8 mouse cellular contexts compared by ENCODE assay signal in genomic region chr3:107101456-107101786, GRCm38 (mm10). TPM values are rescaled to one million over a fixed set of nuclear protein-coding genes. Genes with fewer than 3 reads are reported as not detected.
A peak's percentile ranks its signal among the peaks of the same experiment; 100 is the strongest.
DNase-seq lines count a peak whose midpoint lies in the region; ATAC-seq and TF ChIP-seq lines count a peak whose summit lies in the region.

No protein-coding gene starts in this region.

- no peaks in the 10 kb centered on the region; the same call in 1 of the 2 replicates for H3K27me3 ChIP-seq in kidney, adult 2 months (replicated peaks; ENCODE audit: control insufficient read depth, insufficient read depth, low read length)
- H3K27me3 ChIP-seq in ES-Bruce4 (ENCODE audit: control insufficient read depth, insufficient read depth, low read length, poor library complexity, severe bottlenecking), result peaks cover 14% of the 10 kb centered on the region
- H3K27me3 ChIP-seq in hindbrain, embryonic 12.5 days, result peaks cover 45% of the 10 kb centered on the region
- peaks cover 59% of the 10 kb centered on the region for H3K27me3 ChIP-seq in liver, embryonic 15.5 days

- H3K9ac ChIP-seq in ES-Bruce4 (ENCODE audit: low read depth, poor library complexity, severe bottlenecking), result 0 out of 2 replicates have a peak overlapping the region, but pooled peaks have one; percentile 12
- peak overlapping the region; percentile 71 for H3K9ac ChIP-seq in hindbrain, embryonic 12.5 days
- H3K9ac ChIP-seq in liver, embryonic 15.5 days, result no peak overlapping the region

- ATAC-seq in hindbrain, embryonic 12.5 days (ENCODE audit: low FRiP score), result peak; percentile 57
- ATAC-seq in liver, embryonic 15.5 days (ENCODE audit: insufficient read depth), result no peak
- no peak for ATAC-seq in activated CD4-positive, CD25-positive, alpha-beta regulatory T cell, adult 4 months

- no peaks in the 10 kb centered on the region for H3K4me1 ChIP-seq in kidney, adult 2 months (ENCODE audit: control insufficient read depth, insufficient read depth, low read length)
- no peaks in the 10 kb centered on the region for H3K4me1 ChIP-seq in ES-Bruce4 (ENCODE audit: control insufficient read depth, insufficient read depth, low read length)
- H3K4me1 ChIP-seq in hindbrain, embryonic 12.5 days, result peaks cover 9% of the 10 kb centered on the region
- H3K4me1 ChIP-seq in liver, embryonic 15.5 days (replicated peaks), result no peaks in the 10 kb centered on the region

- no peak for DNase-seq in kidney, adult 2 months
- no peak for DNase-seq in kidney, adult 8-10 months
- peak; percentile 74 to 88 for DNase-seq in cerebellum, postnatal 14 days
- DNase-seq in gastrocnemius, adult 8-10 months (ENCODE audit: low spot score in 2 of 2), result no peak

- H3K9me3 ChIP-seq in ES-Bruce4 (replicated peaks; ENCODE audit: control insufficient read depth, insufficient read depth, low read length, poor library complexity, severe bottlenecking), result no peaks in the 10 kb centered on the region
- H3K9me3 ChIP-seq in hindbrain, embryonic 12.5 days (replicated peaks), result no peaks in the 10 kb centered on the region
- H3K9me3 ChIP-seq in liver, embryonic 15.5 days (replicated peaks), result no peaks in the 10 kb centered on the region

- no peak for TF ChIP-seq EP300 in ES-Bruce4 (IDR thresholded peaks at IDR 0.05; ENCODE audit: insufficient read depth, low read depth, low read length)

- H3K36me3 ChIP-seq in kidney, adult 2 months (ENCODE audit: control insufficient read depth, insufficient read depth, low read length), result no peaks in the 10 kb centered on the region
- H3K36me3 ChIP-seq in ES-Bruce4 (ENCODE audit: control insufficient read depth, insufficient read depth, low read length, poor library complexity, severe bottlenecking), result no peaks in the 10 kb centered on the region
- H3K36me3 ChIP-seq in hindbrain, embryonic 12.5 days, result no peaks in the 10 kb centered on the region
- H3K36me3 ChIP-seq in liver, embryonic 15.5 days (replicated peaks), result no peaks in the 10 kb centered on the region

- H3K27ac ChIP-seq in kidney, adult 2 months (ENCODE audit: insufficient read depth, low read depth, low read length), result no peak overlapping the region
- H3K27ac ChIP-seq in ES-Bruce4 (ENCODE audit: insufficient read depth, low read length), result no peak overlapping the region
- H3K27ac ChIP-seq in hindbrain, embryonic 12.5 days, result peak overlapping the region; percentile 52; the same call in 1 of the 2 replicates
- H3K27ac ChIP-seq in liver, embryonic 15.5 days (replicated peaks), result no peak overlapping the region

- H3K4me3 ChIP-seq in kidney, adult 2 months (ENCODE audit: insufficient read depth, low read depth, low read length), result peak overlapping the region; percentile 42; the same call in 1 of the 2 replicates
- H3K4me3 ChIP-seq in ES-Bruce4 (ENCODE audit: low read depth, low read length), result peak overlapping the region; percentile 69
- peak overlapping the region; percentile 54 for H3K4me3 ChIP-seq in hindbrain, embryonic 12.5 days
- H3K4me3 ChIP-seq in liver, embryonic 15.5 days (replicated peaks), result peak overlapping the region; percentile 23

- peak overlapping the region; percentile 79 for H3K4me2 ChIP-seq in hindbrain, embryonic 12.5 days (replicated peaks)
- peak overlapping the region; percentile 41 for H3K4me2 ChIP-seq in liver, embryonic 15.5 days

- 2% methylated on average over 41 of the region's 41 CpGs for WGBS in kidney, adult 2 months
- under 1% methylated on average over 41 of the region's 41 CpGs for WGBS in hindbrain, embryonic 12.5 days
- 3% methylated on average over 39 of the region's 41 CpGs for WGBS in liver, embryonic 15.5 days (ENCODE audit: insufficient replicate concordance)

- TF ChIP-seq CTCF in kidney, adult 2 months (conservative IDR thresholded peaks at IDR 0.05; ENCODE audit: insufficient read depth, insufficient read length, low read depth, low read length), result no peak
- no peak for TF ChIP-seq CTCF in ES-Bruce4 (IDR thresholded peaks at IDR 0.05; ENCODE audit: low read depth, low read length)

- no peak for TF ChIP-seq POLR2A in kidney, adult 2 months (IDR thresholded peaks at IDR 0.05; ENCODE audit: low read depth, low read length)
- TF ChIP-seq POLR2A in ES-Bruce4 (IDR thresholded peaks at IDR 0.05; ENCODE audit: insufficient read depth, low read length), result no peak

RNA-seq across cellular contexts. Expression of gene Kcna2, which starts 0.5 kb away (rescaled TPM):
- 0.23 and 0.34 TPM in 2 replicates for polyA plus RNA-seq in kidney, adult 2 months (2012; rRNA removed)
- 0.15 and 0.35 TPM in 2 replicates for polyA plus RNA-seq in ES-Bruce4 (2011; ENCODE audit: insufficient read depth, insufficient read length, low read depth, missing spikeins)
- polyA plus RNA-seq in hindbrain, embryonic 12.5 days (2016; fragmentation: Nextera tagmentation; extraction: Ambion mirVana), result 0.57 and 0.67 TPM in 2 replicates
- 0.09 TPM in 2 replicates for polyA plus RNA-seq in liver, embryonic 15.5 days (2015; fragmentation: Nextera tagmentation; extraction: Ambion mirVana)
- under 1 TPM; 0.10 to 0.13 TPM for polyA plus RNA-seq in activated CD4-positive, CD25-positive, alpha-beta regulatory T cell, adult 4 months (2017; shearing (Covaris generic))
- 1 to 10 TPM in 2 of 4 experiments, under 1 TPM in 2; 0.82 to 1.5 (median 1.1) TPM for total RNA-seq in gastrocnemius, adult 8-10 months (2022)

Comparison
In these comparisons a context has a peak if more than half of its experiments do, and no peak if none do; other contexts are left out.
1. DNase-seq: peak in cerebellum, postnatal 14 days (2 of 2); none in kidney, adult 2 months (single experiment), kidney, adult 8-10 months (0 of 2) and gastrocnemius, adult 8-10 months (0 of 2).
2. Peak in every context shown above with its lines, with median percentiles within 50 percentile points of each other: H3K4me3 ChIP-seq.